ENCODE assay signal across 8 mouse cellular contexts in the genomic region with DNA sequence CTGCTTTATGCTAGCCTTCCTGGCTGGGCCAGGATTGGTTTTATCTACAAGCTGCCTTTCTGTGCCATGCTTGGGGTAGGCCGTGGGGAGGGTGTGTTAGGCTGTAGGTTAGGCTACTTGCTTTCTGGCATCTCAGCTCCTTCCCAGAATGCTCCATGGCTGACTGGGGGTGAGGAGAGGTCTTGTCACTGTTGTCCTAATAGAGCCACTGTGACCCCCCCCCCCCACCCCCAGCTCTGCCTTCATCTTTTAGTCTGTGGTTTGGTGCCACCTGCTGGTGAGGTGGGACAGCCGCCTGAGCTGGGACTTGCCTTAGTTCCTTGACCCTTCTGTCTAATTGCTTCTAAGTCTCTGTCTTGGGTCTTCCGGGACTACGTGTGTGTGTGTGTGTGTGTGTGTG. TPM values are rescaled to one million over a fixed set of nuclear protein-coding genes. Genes with fewer than 3 reads are reported as not detected.
DNase-seq lines count a peak whose midpoint lies in the region; ATAC-seq and TF ChIP-seq lines count a peak whose summit lies in the region.

No protein-coding gene starts in this region.

- WGBS in embryonic facial prominence, embryonic 14.5 days, result 6% methylated on average over 3 of the region's 4 CpGs
- WGBS in hindbrain, embryonic 10.5 days, result 16% methylated on average over 4 of the region's 4 CpGs
- 23% methylated on average over 4 of the region's 4 CpGs for WGBS in small intestine, adult 2 months

- peak; percentile 84 for DNase-seq in CD4-positive, CD25-positive, alpha-beta regulatory T cell, adult 2 months (ENCODE audit: low read depth, low spot score)
- peak; percentile 42 to 61 for DNase-seq in adrenal gland, postnatal 4 days (ENCODE audit: low spot score in 2 of 2)
- DNase-seq in embryonic facial prominence, embryonic 14.5 days (ENCODE audit: low spot score), result no peak
- DNase-seq in hindbrain, embryonic 10.5 days (ENCODE audit: low spot score), result peak; percentile 72
- DNase-seq in left cerebral cortex, adult 18-20 months (ENCODE audit: low spot score in 2 of 2), result peak; percentile 59 to 83

- no peaks in the 10 kb centered on the region for H3K9me3 ChIP-seq in embryonic facial prominence, embryonic 14.5 days (ENCODE audit: control insufficient read depth, low read length)
- H3K9me3 ChIP-seq in hindbrain, embryonic 10.5 days, result no peaks in the 10 kb centered on the region

- TF ChIP-seq CTCF in small intestine, adult 2 months (IDR thresholded peaks at IDR 0.05; ENCODE audit: extremely low read depth, insufficient read length, insufficient replicate concordance, low read depth, low read length), result peak; percentile 66; the same call in 1 of the 2 replicates

- H3K4me1 ChIP-seq in embryonic facial prominence, embryonic 14.5 days (ENCODE audit: control insufficient read depth, insufficient read depth, low read length), result no peaks in the 10 kb centered on the region
- H3K4me1 ChIP-seq in hindbrain, embryonic 10.5 days (replicated peaks), result peaks cover 50% of the 10 kb centered on the region
- H3K4me1 ChIP-seq in small intestine, adult 2 months (ENCODE audit: control insufficient read depth, insufficient read depth, insufficient read length, low read length), result peaks cover 9% of the 10 kb centered on the region; the same call in 1 of the 2 replicates

- peaks cover 73% of the 10 kb centered on the region for H3K27me3 ChIP-seq in embryonic facial prominence, embryonic 14.5 days (replicated peaks; ENCODE audit: control insufficient read depth, insufficient read depth, low read length)
- H3K27me3 ChIP-seq in hindbrain, embryonic 10.5 days (ENCODE audit: insufficient read depth, poor library complexity, severe bottlenecking), result peaks cover 89% of the 10 kb centered on the region
- H3K27me3 ChIP-seq in small intestine, adult 2 months (ENCODE audit: control insufficient read depth, insufficient read depth, low read length), result peaks cover 27% of the 10 kb centered on the region

- H3K27ac ChIP-seq in embryonic facial prominence, embryonic 14.5 days (replicated peaks; ENCODE audit: low read depth, low read length), result no peak overlapping the region
- no peak overlapping the region; the same call in 1 of the 2 replicates for H3K27ac ChIP-seq in hindbrain, embryonic 10.5 days
- H3K27ac ChIP-seq in small intestine, adult 2 months (ENCODE audit: insufficient read depth, low read depth, low read length), result no peak overlapping the region

- peak overlapping the region; percentile 33 for H3K4me2 ChIP-seq in embryonic facial prominence, embryonic 14.5 days (ENCODE audit: low read depth, low read length)

- H3K36me3 ChIP-seq in embryonic facial prominence, embryonic 14.5 days (ENCODE audit: control insufficient read depth, insufficient read depth, low read length), result no peaks in the 10 kb centered on the region
- no peaks in the 10 kb centered on the region for H3K36me3 ChIP-seq in hindbrain, embryonic 10.5 days
- H3K36me3 ChIP-seq in small intestine, adult 2 months (ENCODE audit: control insufficient read depth, insufficient read depth, low read length), result no peaks in the 10 kb centered on the region

- no peak for ATAC-seq in CD4-positive, CD25-positive, alpha-beta regulatory T cell, adult 4 months
- no peak for ATAC-seq in embryonic facial prominence, embryonic 14.5 days (ENCODE audit: low read depth)
- ATAC-seq in megakaryocyte progenitor cell, adult 5-6 weeks (replicated peaks; ENCODE audit: poor library complexity), result 0 out of 2 replicates have a peak, but pooled peaks have one; percentile 21

- TF ChIP-seq POLR2A in small intestine, adult 2 months (IDR thresholded peaks at IDR 0.05; ENCODE audit: low read depth, low read length), result no peak

- no peak overlapping the region for H3K9ac ChIP-seq in embryonic facial prominence, embryonic 14.5 days (ENCODE audit: low read depth, low read length)

- H3K4me3 ChIP-seq in embryonic facial prominence, embryonic 14.5 days (ENCODE audit: low read depth, low read length), result peak overlapping the region; percentile 14; the same call in 1 of the 2 replicates
- H3K4me3 ChIP-seq in hindbrain, embryonic 10.5 days, result peak overlapping the region; percentile 23; the same call in 1 of the 2 replicates
- H3K4me3 ChIP-seq in small intestine, adult 2 months (ENCODE audit: low read depth, low read length), result peak overlapping the region; percentile 7; the same call in 1 of the 2 replicates

RNA-seq across cellular contexts. Expression of gene Fbxo2, which starts 6.6 kb away (rescaled TPM):
- not detected for polyA plus RNA-seq in CD4-positive, CD25-positive, alpha-beta regulatory T cell, adult 4 months (2017; shearing (Covaris generic))
- 1 to 10 TPM; 2.7 to 2.8 TPM for total RNA-seq in adrenal gland, postnatal 4 days (2021)
- polyA plus RNA-seq in embryonic facial prominence, embryonic 14.5 days (2014; fragmentation: Nextera tagmentation; extraction: Ambion mirVana), result 5.4 and 7.9 TPM in 2 replicates
- 3.3 and 4.6 TPM in 2 replicates for polyA plus RNA-seq in hindbrain, embryonic 10.5 days (2016; fragmentation: Nextera tagmentation; extraction: Ambion mirVana)
- total RNA-seq in left cerebral cortex, adult 18-20 months (2021), result 100 to 1,000 TPM; 118 to 126 TPM
- not detected in 2 replicates for total RNA-seq in megakaryocyte progenitor cell, adult 5-6 weeks (2015)
- not detected in 2 replicates for total RNA-seq in megakaryocyte progenitor cell, adult 5-6 weeks (2017)
- polyA plus RNA-seq in small intestine, adult 2 months (2012; rRNA removed), result 0.55 and 0.67 TPM in 2 replicates

RNA-seq across cellular contexts. Expression of gene Fbxo44, which starts 6.7 kb away (rescaled TPM):
- 1 to 10 TPM; 2.2 to 2.6 TPM for polyA plus RNA-seq in CD4-positive, CD25-positive, alpha-beta regulatory T cell, adult 4 months (2017; shearing (Covaris generic))
- 10 to 100 TPM; 13.9 to 15.0 TPM for total RNA-seq in adrenal gland, postnatal 4 days (2021)
- 7.7 and 9.6 TPM in 2 replicates for polyA plus RNA-seq in embryonic facial prominence, embryonic 14.5 days (2014; fragmentation: Nextera tagmentation; extraction: Ambion mirVana)
- polyA plus RNA-seq in hindbrain, embryonic 10.5 days (2016; fragmentation: Nextera tagmentation; extraction: Ambion mirVana), result 48.0 and 86.5 TPM in 2 replicates
- total RNA-seq in left cerebral cortex, adult 18-20 months (2021), result 100 to 1,000 TPM; 137 to 157 TPM
- 1.0 and 3.0 TPM in 2 replicates for total RNA-seq in megakaryocyte progenitor cell, adult 5-6 weeks (2015)
- 0.81 and 1.6 TPM in 2 replicates for total RNA-seq in megakaryocyte progenitor cell, adult 5-6 weeks (2017)
- 7.3 and 17.7 TPM in 2 replicates for polyA plus RNA-seq in small intestine, adult 2 months (2012; rRNA removed)

RNA-seq across cellular contexts. Expression of gene Fbxo6, which starts 15.0 kb away (rescaled TPM):
- 10 to 100 TPM; 44.1 to 56.6 TPM for polyA plus RNA-seq in CD4-positive, CD25-positive, alpha-beta regulatory T cell, adult 4 months (2017; shearing (Covaris generic))
- total RNA-seq in adrenal gland, postnatal 4 days (2021), result 10 to 100 TPM; 28.2 to 32.8 TPM
- 13.8 and 15.3 TPM in 2 replicates for polyA plus RNA-seq in embryonic facial prominence, embryonic 14.5 days (2014; fragmentation: Nextera tagmentation; extraction: Ambion mirVana)
- 11.0 and 15.6 TPM in 2 replicates for polyA plus RNA-seq in hindbrain, embryonic 10.5 days (2016; fragmentation: Nextera tagmentation; extraction: Ambion mirVana)
- total RNA-seq in left cerebral cortex, adult 18-20 months (2021), result 10 to 100 TPM; 32.1 to 35.3 TPM
- total RNA-seq in megakaryocyte progenitor cell, adult 5-6 weeks (2015), result 19.6 and 20.1 TPM in 2 replicates
- total RNA-seq in megakaryocyte progenitor cell, adult 5-6 weeks (2017), result 9.1 and 11.5 TPM in 2 replicates
- polyA plus RNA-seq in small intestine, adult 2 months (2012; rRNA removed), result 22.8 and 57.9 TPM in 2 replicates

RNA-seq across cellular contexts. Expression of gene Draxin, which starts 36.5 kb away (rescaled TPM):
- not detected for polyA plus RNA-seq in CD4-positive, CD25-positive, alpha-beta regulatory T cell, adult 4 months (2017; shearing (Covaris generic))
- 1 to 10 TPM in 1 of 2 experiments, under 1 TPM in 1; 0.42 to 1.0 TPM for total RNA-seq in adrenal gland, postnatal 4 days (2021)
- 0.56 and 0.67 TPM in 2 replicates for polyA plus RNA-seq in embryonic facial prominence, embryonic 14.5 days (2014; fragmentation: Nextera tagmentation; extraction: Ambion mirVana)
- polyA plus RNA-seq in hindbrain, embryonic 10.5 days (2016; fragmentation: Nextera tagmentation; extraction: Ambion mirVana), result 6.5 and 13.1 TPM in 2 replicates
- total RNA-seq in left cerebral cortex, adult 18-20 months (2021), result under 1 TPM; 0.19 to 0.21 TPM
- total RNA-seq in megakaryocyte progenitor cell, adult 5-6 weeks (2015), result not detected in 2 replicates
- total RNA-seq in megakaryocyte progenitor cell, adult 5-6 weeks (2017), result not detected in 2 replicates
- polyA plus RNA-seq in small intestine, adult 2 months (2012; rRNA removed), result 0.11 and 0.24 TPM in 2 replicates

RNA-seq across cellular contexts. Expression of gene Mad2l2, which starts 36.8 kb away (rescaled TPM):
- 10 to 100 TPM; 35.8 to 41.2 TPM for polyA plus RNA-seq in CD4-positive, CD25-positive, alpha-beta regulatory T cell, adult 4 months (2017; shearing (Covaris generic))
- 10 to 100 TPM; 24.0 to 24.6 TPM for total RNA-seq in adrenal gland, postnatal 4 days (2021)
- 51.1 and 59.8 TPM in 2 replicates for polyA plus RNA-seq in embryonic facial prominence, embryonic 14.5 days (2014; fragmentation: Nextera tagmentation; extraction: Ambion mirVana)
- 74.3 and 86.9 TPM in 2 replicates for polyA plus RNA-seq in hindbrain, embryonic 10.5 days (2016; fragmentation: Nextera tagmentation; extraction: Ambion mirVana)
- 10 to 100 TPM; 10.7 to 17.5 TPM for total RNA-seq in left cerebral cortex, adult 18-20 months (2021)
- total RNA-seq in megakaryocyte progenitor cell, adult 5-6 weeks (2015), result 28.7 and 34.0 TPM in 2 replicates
- 6.6 and 8.1 TPM in 2 replicates for total RNA-seq in megakaryocyte progenitor cell, adult 5-6 weeks (2017)
- polyA plus RNA-seq in small intestine, adult 2 months (2012; rRNA removed), result 7.1 and 17.8 TPM in 2 replicates
